Mouse (Mus musculus) C2C12 (cell line): Measurements from ENCODE around the gene Sult2a3.

Experiments
- CEBPB ChIP-seq: IDR thresholded peaks from one replicate; pipeline ENCODE4 v1.6.1; 2011; ENCODE audit warnings: low read depth, mild to moderate bottlenecking, control low read depth, moderate library complexity
- CTCF ChIP-seq: IDR thresholded peaks from one replicate; pipeline ENCODE4 v1.5.1; 2011; ENCODE audit not compliant: control insufficient read depth, insufficient read depth, insufficient read length
- FOSL1 ChIP-seq: IDR thresholded peaks from one replicate; pipeline ENCODE4 v1.8.0; 2011; ENCODE audit warnings: mild to moderate bottlenecking, low read length; ENCODE audit not compliant: poor library complexity, insufficient read depth, severe bottlenecking
- MAX ChIP-seq: IDR thresholded peaks from one replicate; pipeline ENCODE4 v1.6.1; 2011; ENCODE audit warnings: mild to moderate bottlenecking, control low read depth

- TF ChIP-seq CTCF = no peak
- no peak for TF ChIP-seq MAX
- TF ChIP-seq FOSL1 = no peak
- no peak for TF ChIP-seq CEBPB
Observed at GRCm38 (mm10) chr7:14116761-14117160, 6.1 kb downstream of the Sult2a3 start.
